Mouse (Mus musculus): ENCODE results near the gene Arl11.

DNA sequence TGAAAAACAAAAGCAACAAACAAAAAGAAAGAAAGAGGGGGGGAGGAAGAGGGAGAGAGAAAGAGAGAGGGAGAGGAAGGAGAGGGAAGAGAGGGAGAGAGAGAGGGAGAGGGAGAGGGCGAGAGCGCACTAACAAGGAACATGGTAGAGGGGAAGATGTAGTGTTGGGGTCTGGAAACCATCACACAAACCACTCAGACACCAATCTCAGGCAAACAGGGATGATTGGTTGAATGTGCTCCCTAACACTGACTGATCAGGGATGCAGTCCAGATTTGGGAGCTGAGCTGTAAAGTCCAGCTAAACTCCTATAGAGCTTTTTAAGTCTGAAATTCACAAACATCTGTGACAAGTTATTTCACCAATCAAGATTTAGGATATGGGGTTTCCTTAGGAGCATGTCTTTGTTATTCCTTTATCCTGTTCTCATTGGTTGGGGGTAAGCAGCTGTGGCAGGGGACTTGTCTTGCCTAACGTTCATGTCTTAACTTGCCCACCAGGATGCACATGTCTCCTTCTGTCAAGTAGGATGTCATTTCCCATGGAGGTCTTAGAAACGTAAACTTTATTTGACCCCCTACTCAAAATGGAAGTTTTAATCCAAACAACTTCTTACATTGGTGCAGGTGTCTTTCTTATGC lies 5.5 kb upstream of the Arl11 start:
- TF ChIP-seq CTCF (IDR thresholded peaks at IDR 0.05; ENCODE audit: low read depth) (no peak), EP300 (IDR thresholded peaks at IDR 0.05; ENCODE audit: low read depth) (no peak)

Data from heart, postnatal 0 days (tissue).